27 mouse cellular contexts compared by ENCODE assay signal in the genomic region with DNA sequence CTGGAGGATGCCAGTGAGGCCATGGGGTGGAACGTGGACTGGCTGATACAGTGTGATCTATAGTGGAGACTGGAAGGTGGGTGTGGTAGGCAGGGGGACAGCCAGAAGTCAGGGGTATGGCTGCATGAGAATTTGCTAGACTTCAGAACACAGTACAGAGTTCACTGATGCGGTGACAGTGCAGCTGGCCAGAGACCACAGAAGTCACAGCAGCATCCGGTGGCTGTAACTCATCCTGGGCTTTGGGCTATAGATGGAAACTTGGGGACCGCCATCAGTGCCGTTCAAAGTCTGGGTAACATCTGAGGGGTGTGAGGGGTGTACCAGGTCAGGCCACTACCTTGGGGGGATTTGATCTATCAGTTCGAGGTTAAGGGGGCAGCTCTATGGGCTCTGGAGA. TPM values are rescaled to one million over a fixed set of nuclear protein-coding genes. Genes with fewer than 3 reads are reported as not detected.
DNase-seq lines count a peak whose midpoint lies in the region; ATAC-seq and TF ChIP-seq lines count a peak whose summit lies in the region.
"Had no signal": no experiment of that assay in that cellular context is flagged by ENCODE, and none has a peak within 500 bp of the region (broad histone marks: within the 10 kb centered on the region; RNA-seq: fewer than 3 reads in every experiment).

No protein-coding gene starts in this region.

- TF ChIP-seq RAD21 in CH12.LX (IDR thresholded peaks at IDR 0.05; ENCODE audit: low read depth, low read length), result no peak

- no peaks in the 10 kb centered on the region for H3K79me2 ChIP-seq in CH12.LX (replicated peaks; ENCODE audit: control insufficient read depth, extremely low read depth, insufficient read depth, poor library complexity, severe bottlenecking)

- 0 out of 2 replicates have a peak, but pooled peaks have one; percentile 51 for TF ChIP-seq EP300 in CH12.LX (IDR thresholded peaks at IDR 0.05; ENCODE audit: low read length)

- peaks cover 3% of the 10 kb centered on the region for H3K9me3 ChIP-seq in CH12.LX (replicated peaks; ENCODE audit: low read length)
- H3K9me3 ChIP-seq: G1E had no signal

- no peak overlapping the region for H3K4me2 ChIP-seq in CH12.LX (ENCODE audit: insufficient read depth, low read depth, poor library complexity, severe bottlenecking)

- TF ChIP-seq POLR2A in CH12.LX (IDR thresholded peaks at IDR 0.05; ENCODE audit: low read depth, low read length), result no peak

- H3K9ac ChIP-seq in CH12.LX (ENCODE audit: insufficient read depth, low read depth), result no peak overlapping the region

- CTCF ChIA-PET in Patski (lab: Charles Lee), result interaction anchor here (1.0 kb wide), 2 partner anchors 10 to 14 kb away, joined by 3 read pairs; no protein-coding TSS in a partner anchor

- H3K4me1 ChIP-seq in CH12.LX (ENCODE audit: control insufficient read depth in 1 of 2, insufficient read depth in 2 of 2), result peaks cover 3 to 31% of the 10 kb centered on the region in 2 experiments

- POLR2A ChIA-PET in Patski (lab: Charles Lee), result interaction anchor here (1.3 kb wide), 1 partner anchor 19 kb away, joined by 3 read pairs; no protein-coding TSS in a partner anchor

- H3K27me3 ChIP-seq in CH12.LX (replicated peaks) (no peaks in the 10 kb centered on the region), Patski (no peaks in the 10 kb centered on the region)

- in situ Hi-C loops in CH12.LX (cut with MboI; ENCODE audit: low pct_ligation_motif_present, low pct_unique_long_range_greater_than_20kb, low sequenced_read_pairs) (no loop called here), Patski (cut with MboI; ENCODE audit: low pct_unique_long_range_greater_than_20kb) (no loop called here)

- H3K4me3 ChIP-seq in CH12.LX (replicated peaks in 1 of 3; ENCODE audit: low read depth in 2 of 3, low read length in 2 of 3, poor library complexity in 1 of 3), result no peak overlapping the region

- ATAC-seq in Patski, result peak; percentile 42
- ATAC-seq: activated CD4-positive, CD25-positive, alpha-beta regulatory T cell, adult 4 months; CD4-positive, CD25-positive, alpha-beta regulatory T cell, adult 4 months had no signal

- no peaks in the 10 kb centered on the region for H3K36me3 ChIP-seq in CH12.LX (replicated peaks in 1 of 2; ENCODE audit: control insufficient read depth in 1 of 2, insufficient read depth in 1 of 2, low read length in 1 of 2)

- DNase-seq in A20 (ENCODE audit: low read depth, low spot score), result peak; percentile 65
- DNase-seq in CH12.LX (ENCODE audit: extremely low read depth), result no peak
- no peak for DNase-seq in Patski (ENCODE audit: low read depth, low spot score)
- DNase-seq in embryo, embryonic 11 days, result no peak
- DNase-seq in lung, postnatal 25 days (ENCODE audit: low spot score), result no peak
- no peak for DNase-seq in urinary bladder, postnatal 36 days (ENCODE audit: low spot score in 2 of 2)
- DNase-seq: adrenal gland, adult 2 months; adrenal gland, adult 8-10 months; adrenal gland, postnatal 10 days; adrenal gland, postnatal 14 days; adrenal gland, postnatal 25 days; adrenal gland, postnatal 36 days; B cell, adult 2 months; cerebellum, adult 11 months; cerebellum, adult 11-12 months; cerebellum, adult 18-20 months; cerebellum, adult 2 months; cerebellum, adult 8-10 months; cerebellum, adult 9-10 months had no signal

- TF ChIP-seq CTCF in CH12.LX (conservative IDR thresholded peaks at IDR 0.05 in 1 of 2, IDR thresholded peaks at IDR 0.05 in 1 of 2; ENCODE audit: low read depth in 2 of 2, low read length in 2 of 2) (no peak), Patski (IDR thresholded peaks at IDR 0.05) (no peak)

- dilution Hi-C loops in CH12.LX (cut with MboI; ENCODE audit: extremely low pct_ligation_motif_present, extremely low pct_unique_long_range_greater_than_20kb, low sequenced_read_pairs), result no loop called here

- H3K27ac ChIP-seq in CH12.LX (ENCODE audit: insufficient read depth, low read depth), result no peak overlapping the region

TF ChIP-seq in CH12.LX, 34 proteins besides CTCF, POLR2A, EP300 and RAD21:
- TF ChIP-seq JUN (IDR thresholded peaks at IDR 0.05; ENCODE audit: insufficient read depth, low read depth, low read length), result no peak
- TF ChIP-seq RCOR1 (conservative IDR thresholded peaks at IDR 0.05; ENCODE audit: low read depth, low read length), result no peak
- 0 out of 2 replicates have a peak, but pooled peaks have one; percentile 20 for TF ChIP-seq BHLHE40 (IDR thresholded peaks at IDR 0.05; ENCODE audit: low read depth, low read length)
- TF ChIP-seq TBP (conservative IDR thresholded peaks at IDR 0.05; ENCODE audit: low read depth, low read length), result no peak
- no peak for TF ChIP-seq MAX (IDR thresholded peaks at IDR 0.05; ENCODE audit: low read length)
- TF ChIP-seq E2F4 (IDR thresholded peaks at IDR 0.05; ENCODE audit: insufficient replicate concordance, low read depth, low read length), result no peak
- TF ChIP-seq MYC (IDR thresholded peaks at IDR 0.05; ENCODE audit: low read depth, low read length), result no peak
- 0 out of 2 replicates have a peak, but pooled peaks have one; percentile 41 for TF ChIP-seq TCF12 (IDR thresholded peaks at IDR 0.05; ENCODE audit: low read depth, low read length)
TF ChIP-seq in CH12.LX: peak in this region for 2.

RNA-seq across cellular contexts. Expression of a gene that starts 6.8 kb away (rescaled TPM):
- total RNA-seq in CH12.LX (2012; rRNA removed) (8.7 and 10.1 TPM in 2 replicates), CH12.LX (2014; rRNA removed) (4.6 and 5.1 TPM in 2 replicates)
- polyA plus RNA-seq in CH12.LX (2012; ENCODE audit: insufficient read length, low read depth) (8.6 and 9.9 TPM in 2 replicates), Patski (2021) (28.8 TPM)

RNA-seq across cellular contexts. Expression of a gene that starts 11.5 kb away (rescaled TPM):
- total RNA-seq in CH12.LX (2012; rRNA removed) (0.08 and 0.17 TPM in 2 replicates), CH12.LX (2014; rRNA removed) (not detected in 2 replicates)
- polyA plus RNA-seq in CH12.LX (2012; ENCODE audit: insufficient read length, low read depth) (0.26 TPM in 1 of 2 replicates, not detected in the other), Patski (2021) (0.21 TPM)
- total RNA-seq: adrenal gland, adult 18-20 months; adrenal gland, adult 2 months; adrenal gland, adult 8-10 months; adrenal gland, postnatal 10 days; adrenal gland, postnatal 14 days; adrenal gland, postnatal 25 days; adrenal gland, postnatal 36 days; adrenal gland, postnatal 4 days; MEL had no signal
- polyA plus RNA-seq: adrenal gland, adult 2 months; brain, embryonic 14.5 days; CD4-positive, CD25-positive, alpha-beta regulatory T cell, adult 4 months; cerebellum, adult 2 months; G1E had no signal

RNA-seq across cellular contexts. Expression of a gene that starts 16.9 kb away (rescaled TPM):
- total RNA-seq in CH12.LX (2012; rRNA removed) (11.1 and 14.1 TPM in 2 replicates), CH12.LX (2014; rRNA removed) (16.0 and 20.4 TPM in 2 replicates)
- polyA plus RNA-seq in CH12.LX (2012; ENCODE audit: insufficient read length, low read depth) (14.3 and 15.1 TPM in 2 replicates), Patski (2021) (32.4 TPM)
- polyA plus RNA-seq: activated CD4-positive, CD25-positive, alpha-beta regulatory T cell, adult 4 months had no signal

RNA-seq across cellular contexts. Expression of a gene that starts 22.2 kb away (rescaled TPM):
- total RNA-seq in CH12.LX (2012; rRNA removed) (6.1 and 6.4 TPM in 2 replicates), CH12.LX (2014; rRNA removed) (11.9 and 17.3 TPM in 2 replicates)
- polyA plus RNA-seq in CH12.LX (2012; ENCODE audit: insufficient read length, low read depth) (6.6 and 7.4 TPM in 2 replicates), Patski (2021) (0.26 TPM)
- total RNA-seq: adrenal gland, adult 18-20 months; adrenal gland, adult 2 months; adrenal gland, adult 8-10 months; adrenal gland, postnatal 10 days; adrenal gland, postnatal 14 days; adrenal gland, postnatal 25 days; adrenal gland, postnatal 36 days; adrenal gland, postnatal 4 days; ES-E14; G1E; MEL had no signal
- polyA plus RNA-seq: activated CD4-positive, CD25-positive, alpha-beta regulatory T cell, adult 4 months; adrenal gland, adult 2 months; CD4-positive, CD25-positive, alpha-beta regulatory T cell, adult 4 months; cerebellum, adult 2 months; G1E had no signal

RNA-seq across cellular contexts. Expression of a gene that starts 22.4 kb away (rescaled TPM):
- 128 and 136 TPM in 2 replicates for total RNA-seq in CH12.LX (2012; rRNA removed)
- total RNA-seq in CH12.LX (2014; rRNA removed), result 81.7 and 86.3 TPM in 2 replicates
- polyA plus RNA-seq in CH12.LX (2012; ENCODE audit: insufficient read length, low read depth), result 148 and 162 TPM in 2 replicates
- polyA plus RNA-seq in Patski (2021), result 60.3 TPM
